Mouse (Mus musculus) megakaryocyte, embryonic 14.5 days (primary cell): ENCODE data around the gene Zfp106. TPM values are rescaled to one million over a fixed set of nuclear protein-coding genes. Genes with fewer than 3 reads are reported as not detected.

Experiments
- H3K27me3 ChIP-seq: replicated peaks from 2 replicates; pipeline ENCODE3; 2012; ENCODE audit warnings: inconsistent platforms
- H3K36me3 ChIP-seq: replicated peaks from 2 replicates; pipeline ENCODE3; 2012; ENCODE audit warnings: low read length, inconsistent platforms, mixed read lengths
- H3K4me1 ChIP-seq: 2 replicates; pipeline ENCODE4 v1.6.1; 2012; ENCODE audit warnings: inconsistent platforms
- H3K4me3 ChIP-seq: replicated peaks from 2 replicates; pipeline ENCODE3; 2012; ENCODE audit warnings: moderate library complexity, mild to moderate bottlenecking, inconsistent platforms
- H3K9me3 ChIP-seq: 2 replicates; pipeline ENCODE4 v1.6.1; 2012; ENCODE audit warnings: inconsistent platforms
- FLI1 ChIP-seq: IDR thresholded peaks from 2 replicates; pipeline ENCODE4 v1.6.1; 2012; ENCODE audit warnings: low read length, inconsistent platforms, mixed read lengths
- GATA1 ChIP-seq: IDR thresholded peaks from 3 replicates; pipeline ENCODE4 v1.6.1; 2012; ENCODE audit warnings: mixed read lengths, low read length, inconsistent platforms, borderline replicate concordance
- polyA plus RNA-seq: library from polyadenylated mRNA; stranded (reverse); fragments of >175 nt; gene quantifications from 2 replicates; pipeline ENCODE4 v1.2.3, GENCODE M21; 2012; ENCODE audit warnings: low replicate concordance; ENCODE audit not compliant: insufficient read depth

The Zfp106 gene
- polyA plus RNA-seq, 1 experiment = 7.7 TPM

DNA sequence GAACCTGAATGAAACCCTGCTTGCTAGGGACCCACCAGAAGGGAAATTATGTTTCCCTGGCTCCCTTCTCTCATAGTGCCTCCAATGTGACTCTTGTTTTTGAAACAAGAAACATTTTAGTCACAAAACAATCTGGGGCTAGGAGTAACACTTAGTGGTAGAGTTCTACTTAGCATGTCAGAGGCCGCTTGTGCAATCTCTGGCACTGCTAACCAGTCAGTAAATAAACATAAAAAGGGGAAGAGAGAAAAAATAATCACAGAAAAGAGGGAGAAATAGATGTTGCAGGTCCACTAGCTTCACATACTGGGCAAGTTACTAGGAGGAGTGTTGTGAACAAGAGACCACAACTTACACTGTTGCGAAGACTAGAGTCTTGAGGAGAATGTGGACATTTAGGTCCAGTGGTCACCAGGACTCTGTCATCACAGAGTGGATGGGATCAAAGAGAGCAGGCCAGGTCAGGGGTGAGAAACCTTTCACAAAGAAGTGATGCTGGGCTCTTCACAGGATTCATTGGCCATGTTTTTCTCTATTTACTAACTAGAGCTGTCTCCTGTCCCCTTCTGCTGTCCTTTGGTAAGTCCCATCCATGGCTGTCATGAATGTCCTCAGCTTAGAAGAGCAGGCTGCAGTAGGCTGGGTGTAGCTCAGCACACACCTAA is 98.8 kb downstream of the Zfp106 start:
- peaks cover 23% of the 10 kb centered on the region for H3K36me3 ChIP-seq
- peak overlapping the region; percentile 29 for H3K4me3 ChIP-seq
- peaks cover 64% of the 10 kb centered on the region for H3K4me1 ChIP-seq
- peaks cover 14% of the 10 kb centered on the region for H3K27me3 ChIP-seq
- no peak for TF ChIP-seq GATA1
- no peak for TF ChIP-seq FLI1
- peaks cover 6% of the 10 kb centered on the region for H3K9me3 ChIP-seq

DNA sequence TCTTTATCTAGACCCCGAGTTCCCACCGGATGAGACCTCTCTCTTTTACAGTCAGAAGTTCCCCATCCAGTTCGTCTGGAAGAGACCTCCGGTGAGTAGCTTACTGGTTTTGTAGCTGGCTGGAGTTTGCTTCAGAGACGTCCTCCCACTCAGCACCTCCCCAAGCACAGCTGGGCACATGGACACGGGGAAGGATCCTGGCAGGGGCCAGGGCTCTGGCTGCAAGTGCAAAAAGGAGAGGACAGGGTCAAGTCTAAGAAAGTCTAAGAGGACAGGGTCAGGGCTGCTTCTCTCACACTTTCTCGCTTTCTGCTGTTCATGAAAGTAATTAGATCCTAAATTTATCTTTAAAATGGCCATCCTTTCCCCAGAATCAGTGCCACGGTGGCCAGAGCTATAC is 99.6 kb downstream of the Zfp106 start:
- H3K4me3 ChIP-seq = no peak overlapping the region
- TF ChIP-seq GATA1 (no peak), FLI1 (no peak)
- peaks cover 6% of the 10 kb centered on the region for H3K9me3 ChIP-seq
- peaks cover 56% of the 10 kb centered on the region for H3K4me1 ChIP-seq
- H3K27me3 ChIP-seq = peaks cover 14% of the 10 kb centered on the region
- H3K36me3 ChIP-seq = peaks cover 26% of the 10 kb centered on the region

DNA sequence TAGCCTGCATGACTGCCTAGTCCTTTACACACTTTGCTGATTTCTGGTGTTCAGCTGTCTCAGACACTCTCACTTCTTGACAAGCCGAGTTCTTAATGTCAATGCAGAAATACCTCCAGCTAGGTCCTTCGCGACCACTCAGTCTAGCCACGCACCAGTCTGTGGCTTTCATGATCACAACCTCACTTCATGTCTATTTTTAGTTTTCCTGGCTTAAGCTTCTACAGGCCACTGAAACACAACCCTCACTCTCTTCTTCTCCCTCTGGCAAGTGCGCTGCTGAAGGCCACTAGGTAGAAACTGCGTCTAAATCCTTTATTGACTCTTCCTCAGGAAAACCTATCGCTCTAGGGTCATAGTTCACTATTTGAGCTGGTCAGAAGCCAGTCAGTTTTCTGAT is 100.3 kb downstream of the Zfp106 start:
- Histone ChIP-seq H3K9me3 (peaks cover 6% of the 10 kb centered on the region), H3K4me1 (peaks cover 48% of the 10 kb centered on the region), H3K27me3 (peaks cover 14% of the 10 kb centered on the region), H3K36me3 (peaks cover 26% of the 10 kb centered on the region), H3K4me3 (no peak overlapping the region)
- TF ChIP-seq FLI1 (no peak), GATA1 (no peak)

GRCm38 (mm10) chr2:120460216-120460615 is 103.4 kb downstream of the Zfp106 start:
- TF ChIP-seq FLI1 (no peak), GATA1 (no peak)
- Histone ChIP-seq H3K9me3 (peaks cover 6% of the 10 kb centered on the region), H3K4me3 (no peak overlapping the region), H3K27me3 (peaks cover 6% of the 10 kb centered on the region), H3K4me1 (peaks cover 22% of the 10 kb centered on the region), H3K36me3 (peaks cover 47% of the 10 kb centered on the region)

Other genes with a start within 250 kb of the Zfp106 start
- 0.04 TPM in 1 of 2 replicates, not detected in the other for gene Pla2g4f, start 249.7 kb downstream of the Zfp106 start, polyA plus RNA-seq
- gene Vps39, start 210.7 kb downstream of the Zfp106 start, polyA plus RNA-seq = 2.0 and 4.7 TPM in 2 replicates
- 0.86 TPM in 1 of 2 replicates, not detected in the other for gene Ganc, start 159.9 kb downstream of the Zfp106 start, polyA plus RNA-seq
- gene Tmem87a, start 159.7 kb downstream of the Zfp106 start, polyA plus RNA-seq = 0.91 TPM in 1 of 2 replicates, not detected in the other
- 9.7 and 29.4 TPM in 2 replicates for gene Capn3, start 107.8 kb downstream of the Zfp106 start, polyA plus RNA-seq
- 4.7 and 18.1 TPM in 2 replicates for gene Snap23, start 3.8 kb upstream of the Zfp106 start, polyA plus RNA-seq
- gene Haus2, start 45.5 kb upstream of the Zfp106 start, polyA plus RNA-seq = 0.89 and 1.6 TPM in 2 replicates
- 2.1 TPM in 1 of 2 replicates, not detected in the other for gene Lrrc57, start 45.7 kb upstream of the Zfp106 start, polyA plus RNA-seq
- 0.30 TPM in 1 of 2 replicates, not detected in the other for gene Stard9, start 65.3 kb upstream of the Zfp106 start, polyA plus RNA-seq